Mouse (Mus musculus): ENCODE results near the gene Myrf.

DNA sequence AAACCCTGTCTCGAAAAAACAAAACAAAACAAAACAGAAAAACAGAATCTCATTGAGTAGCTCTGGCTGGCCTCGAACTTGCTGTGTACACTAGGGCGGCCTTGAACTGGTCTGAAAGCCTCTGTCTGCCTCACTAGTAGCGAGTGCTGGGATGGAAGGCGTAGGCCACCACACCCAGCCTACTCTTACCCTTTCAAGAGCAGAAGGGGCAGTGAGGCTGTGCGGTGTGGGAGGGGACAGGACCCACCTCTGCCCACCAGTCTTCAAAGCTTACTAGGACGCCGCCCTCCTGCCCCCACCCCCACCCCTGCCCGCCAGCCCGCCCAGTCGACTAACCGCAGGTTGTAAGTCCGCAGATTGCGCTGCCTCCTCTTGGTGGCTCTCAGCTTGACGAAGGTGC, 28.3 kb upstream of the Myrf start:
- TF ChIP-seq CTCF (IDR thresholded peaks at IDR 0.05; ENCODE audit: extremely low read depth, insufficient read length, insufficient replicate concordance, low read depth, low read length) (no peak), POLR2A (IDR thresholded peaks at IDR 0.05; ENCODE audit: low read depth, low read length) (no peak)

All from small intestine, adult 2 months (tissue).